Mouse (Mus musculus): Measurements from ENCODE around the gene Ica1. TPM values are rescaled to one million over a fixed set of nuclear protein-coding genes. Genes with fewer than 3 reads are reported as not detected.
A peak's percentile ranks its signal among the peaks of the same experiment; 100 is the strongest.

Ica1 gene
- total RNA-seq, 4 experiments from 2014 or later, result 8.5 to 11.6 (median 10.6) TPM

GRCm38 (mm10) chr6:8744273-8744785, 34.0 kb downstream of the Ica1 start:
- no peak for DNase-seq (ENCODE audit: low spot score)

GRCm38 (mm10) chr6:8742449-8742848, 35.8 kb downstream of the Ica1 start:
- no peak for DNase-seq (ENCODE audit: low spot score)

GRCm38 (mm10) chr6:8741659-8742058, 36.6 kb downstream of the Ica1 start:
- no peak for DNase-seq (ENCODE audit: low spot score)

GRCm38 (mm10) chr6:8740092-8740491, 38.2 kb downstream of the Ica1 start:
- no peak for DNase-seq (ENCODE audit: low spot score)

GRCm38 (mm10) chr6:8738396-8738795, 39.9 kb downstream of the Ica1 start:
- no peak for DNase-seq (ENCODE audit: low spot score)

GRCm38 (mm10) chr6:8736493-8736820, 41.8 kb downstream of the Ica1 start:
- no peak for DNase-seq (ENCODE audit: low spot score)

GRCm38 (mm10) chr6:8735657-8736492, 42.4 kb downstream of the Ica1 start:
- peak; percentile 49 for DNase-seq (ENCODE audit: low spot score)

GRCm38 (mm10) chr6:8735044-8735443, 43.2 kb downstream of the Ica1 start:
- no peak for DNase-seq (ENCODE audit: low spot score)

GRCm38 (mm10) chr6:8732492-8732891, 45.8 kb downstream of the Ica1 start:
- no peak for DNase-seq (ENCODE audit: low spot score)

- DNase-seq (ENCODE audit: low spot score), result no peak
These were observed 46.6 kb downstream of the Ica1 start for GRCm38 (mm10) chr6:8731656-8732191.

- no peak for DNase-seq (ENCODE audit: low spot score)
These were observed 47.9 kb downstream of the Ica1 start for GRCm38 (mm10) chr6:8730433-8730832.

- no peak for DNase-seq (ENCODE audit: low spot score)
These were observed 50.5 kb downstream of the Ica1 start for GRCm38 (mm10) chr6:8727806-8728205.

GRCm38 (mm10) chr6:8725610-8726009, 52.7 kb downstream of the Ica1 start:
- DNase-seq (ENCODE audit: low spot score), result no peak

GRCm38 (mm10) chr6:8719692-8720091, 58.6 kb downstream of the Ica1 start:
- DNase-seq (ENCODE audit: low spot score), result no peak

- no peak for DNase-seq (ENCODE audit: low spot score)
These were observed 60.3 kb downstream of the Ica1 start for GRCm38 (mm10) chr6:8717967-8718366.

GRCm38 (mm10) chr6:8716539-8716938, 61.7 kb downstream of the Ica1 start:
- no peak for DNase-seq (ENCODE audit: low spot score)

- DNase-seq (ENCODE audit: low spot score), result no peak
These were observed 67.0 kb downstream of the Ica1 start for GRCm38 (mm10) chr6:8711246-8711645.

GRCm38 (mm10) chr6:8694636-8695514, 83.4 kb downstream of the Ica1 start:
- peak; percentile 46 for DNase-seq (ENCODE audit: low spot score)

GRCm38 (mm10) chr6:8693926-8694635, 84.2 kb downstream of the Ica1 start:
- DNase-seq (ENCODE audit: low spot score), result no peak

GRCm38 (mm10) chr6:8693141-8693881, 85.0 kb downstream of the Ica1 start:
- DNase-seq (ENCODE audit: low spot score), result no peak

All from heart, adult 8-10 months (tissue).